In genomic region chr7:111724730-111725129, GRCm38 (mm10) we compare ENCODE assay signal across 13 mouse cellular contexts. TPM values are rescaled to one million over a fixed set of nuclear protein-coding genes. Genes with fewer than 3 reads are reported as not detected.
"Had no signal": no experiment of that assay in that cellular context is flagged by ENCODE, and none has a peak within 500 bp of the region (broad histone marks: within the 10 kb centered on the region; RNA-seq: fewer than 3 reads in every experiment).

No protein-coding gene starts in this region.

- H3K4me3 ChIP-seq: kidney, embryonic 15.5 days; limb, embryonic 12.5 days; midbrain, embryonic 12.5 days; neural tube, embryonic 13.5 days had no signal

- H3K9ac ChIP-seq: kidney, embryonic 15.5 days; limb, embryonic 12.5 days; liver, embryonic 14.5 days; midbrain, embryonic 12.5 days; neural tube, embryonic 13.5 days had no signal

- H3K9me3 ChIP-seq: kidney, embryonic 15.5 days; limb, embryonic 12.5 days; midbrain, embryonic 12.5 days; neural tube, embryonic 13.5 days had no signal

- H3K4me1 ChIP-seq: neural tube, embryonic 13.5 days had no signal

- DNase-seq: kidney, adult 2 months; kidney, postnatal 14 days; lung, adult 18-20 months; retina, postnatal 1 day; right cerebral cortex, postnatal 25 days; thymus, postnatal 36 days had no signal

- H3K27ac ChIP-seq: kidney, embryonic 15.5 days; limb, embryonic 12.5 days; liver, embryonic 14.5 days; midbrain, embryonic 12.5 days; neural tube, embryonic 13.5 days had no signal

- H3K4me2 ChIP-seq: kidney, embryonic 15.5 days; limb, embryonic 12.5 days; midbrain, embryonic 12.5 days; neural tube, embryonic 13.5 days had no signal

- H3K36me3 ChIP-seq: kidney, embryonic 15.5 days; limb, embryonic 12.5 days; midbrain, embryonic 12.5 days; neural tube, embryonic 13.5 days had no signal

- H3K27me3 ChIP-seq: kidney, embryonic 15.5 days; limb, embryonic 12.5 days; midbrain, embryonic 12.5 days; neural tube, embryonic 13.5 days had no signal

- ATAC-seq: midbrain, embryonic 16.5 days had no signal

RNA-seq across cellular contexts. Expression of gene Galnt18, which starts 55.0 kb away (rescaled TPM):
- total RNA-seq: megakaryocyte-erythroid progenitor cell, adult 5-6 weeks had no signal
